Mouse (Mus musculus): ENCODE data around the gene Rpl18.

Rpl18 gene

GRCm38 (mm10) chr7:45713396-45713795 is 1.9 kb upstream of the Rpl18 start:
- DNase-seq (ENCODE audit: inconsistent age in 2 of 2, low spot score in 1 of 2) = peak; percentile 60 to 68

GRCm38 (mm10) chr7:45713881-45714520 is 1.3 kb upstream of the Rpl18 start:
- DNase-seq (ENCODE audit: inconsistent age in 2 of 2, low spot score in 1 of 2) = peak; percentile 42 to 73

GRCm38 (mm10) chr7:45714630-45715089 is 597 bp upstream of the Rpl18 start:
- DNase-seq (ENCODE audit: inconsistent age in 2 of 2, low spot score in 1 of 2) = no peak

- DNase-seq (ENCODE audit: inconsistent age in 2 of 2, low spot score in 1 of 2) = peak; percentile 51 to 67
Observed at GRCm38 (mm10) chr7:45715741-45716459, 643 bp downstream of the Rpl18 start.

GRCm38 (mm10) chr7:45716460-45716857 is 1.2 kb downstream of the Rpl18 start:
- peak in 1 of 2 experiments; percentile 18 for DNase-seq (ENCODE audit: inconsistent age in 2 of 2, low spot score in 1 of 2)

- peak; percentile 26 to 83 for DNase-seq (ENCODE audit: inconsistent age in 2 of 2, low spot score in 1 of 2)
Observed at GRCm38 (mm10) chr7:45716952-45717917, 2.0 kb downstream of the Rpl18 start.

GRCm38 (mm10) chr7:45717918-45718297 is 2.7 kb downstream of the Rpl18 start, which contains the start of gene Sphk2:
Gene Sphk2 (minus strand): TSS chr7:45718002.
- DNase-seq (ENCODE audit: inconsistent age in 2 of 2, low spot score in 1 of 2) = peak; percentile 98 to 99

GRCm38 (mm10) chr7:45718331-45718730 is 3.1 kb downstream of the Rpl18 start:
- no peak for DNase-seq (ENCODE audit: inconsistent age in 2 of 2, low spot score in 1 of 2)

GRCm38 (mm10) chr7:45719180-45719579 is 3.9 kb downstream of the Rpl18 start:
- peak; percentile 29 to 54 for DNase-seq (ENCODE audit: inconsistent age in 2 of 2, low spot score in 1 of 2)

- peak; percentile 21 to 46 for DNase-seq (ENCODE audit: inconsistent age in 2 of 2, low spot score in 1 of 2)
Observed at GRCm38 (mm10) chr7:45719738-45720412, 4.6 kb downstream of the Rpl18 start.

GRCm38 (mm10) chr7:45720413-45721233 is 5.4 kb downstream of the Rpl18 start, which contains the start of gene Fam83e:
Gene Fam83e (plus strand): TSS chr7:45721212.
- DNase-seq (ENCODE audit: inconsistent age in 2 of 2, low spot score in 1 of 2) = peak; percentile 21 to 46

- DNase-seq (ENCODE audit: inconsistent age in 2 of 2, low spot score in 1 of 2) = no peak
Observed at GRCm38 (mm10) chr7:45721234-45721571, 5.9 kb downstream of the Rpl18 start.

- DNase-seq (ENCODE audit: inconsistent age in 2 of 2, low spot score in 1 of 2) = peak in 1 of 2 experiments; percentile 12
Observed at GRCm38 (mm10) chr7:45721642-45722347, 6.5 kb downstream of the Rpl18 start.

- peak in 1 of 2 experiments; percentile 21 for DNase-seq (ENCODE audit: inconsistent age in 2 of 2, low spot score in 1 of 2)
Observed at GRCm38 (mm10) chr7:45722348-45722713, 7.1 kb downstream of the Rpl18 start.

- DNase-seq (ENCODE audit: inconsistent age in 2 of 2, low spot score in 1 of 2) = peak in 1 of 2 experiments; percentile 12
Observed at GRCm38 (mm10) chr7:45723301-45723700, 8.0 kb downstream of the Rpl18 start.

GRCm38 (mm10) chr7:45723781-45724180 is 8.5 kb downstream of the Rpl18 start:
- peak in 1 of 2 experiments; percentile 20 for DNase-seq (ENCODE audit: inconsistent age in 2 of 2, low spot score in 1 of 2)

- DNase-seq (ENCODE audit: inconsistent age in 2 of 2, low spot score in 1 of 2) = no peak
Observed at GRCm38 (mm10) chr7:45725151-45725550, 9.9 kb downstream of the Rpl18 start.

- DNase-seq (ENCODE audit: inconsistent age in 2 of 2, low spot score in 1 of 2) = no peak
Observed at GRCm38 (mm10) chr7:45725713-45726112, 10.5 kb downstream of the Rpl18 start, which contains the start of gene Spaca4. Gene Spaca4 (minus strand): TSS chr7:45725813.

- DNase-seq (ENCODE audit: inconsistent age in 2 of 2, low spot score in 1 of 2) = peak; percentile 78 to 83
Observed at GRCm38 (mm10) chr7:45726419-45726818, 11.2 kb downstream of the Rpl18 start.
